Mouse (Mus musculus): ENCODE data around the gene Krt23.

- TF ChIP-seq MAX (IDR thresholded peaks at IDR 0.05) (no peak), CTCF (IDR thresholded peaks at IDR 0.05; ENCODE audit: control insufficient read depth, insufficient read depth, insufficient read length) (no peak), USF1 (IDR thresholded peaks at IDR 0.05; ENCODE audit: low read depth) (no peak), MYOG (IDR thresholded peaks at IDR 0.05; ENCODE audit: control insufficient read depth, extremely low read depth, insufficient read length) (no peak), MYOD1 (IDR thresholded peaks at IDR 0.05; ENCODE audit: control insufficient read depth, insufficient read length, low read depth) (no peak)
Observed at GRCm38 (mm10) chr11:99492733-99493573, at the start of gene Krt23.

Data from C2C12 (cell line).